Mouse (Mus musculus) liver, postnatal 0 days (tissue): ENCODE measurements around the gene Rgs12.

Experiments
- CTCF ChIP-seq: sonication (generic); IDR thresholded peaks from 2 replicates; pipeline ENCODE4 v1.5.1; 2016; ENCODE audit warnings: antibody characterized with exemption, low read depth
- EP300 ChIP-seq: IDR thresholded peaks from 2 replicates; pipeline ENCODE4 v1.6.1; 2016; ENCODE audit warnings: antibody characterized with exemption, low read depth, mild to moderate bottlenecking

- TF ChIP-seq EP300 (no peak), CTCF (no peak)
Observed at GRCm38 (mm10) chr5:34989321-34989772, 40.1 kb downstream of the Rgs12 start.
